Mouse (Mus musculus) thymus, adult 2 months (tissue): ENCODE results near the gene Gm21994.
"Not testable (repeated sequence)": the region's sequence is repeated elsewhere in the genome, so short reads cannot be mapped to it uniquely, and the experiment has no call there.

Experiments
- CTCF ChIP-seq: fragments of 200-500 bp; IDR thresholded peaks from 2 replicates; pipeline ENCODE4 v1.5.1; 2012; ENCODE audit warnings: mild to moderate bottlenecking, control low read depth, low read length, moderate library complexity, borderline replicate concordance; ENCODE audit not compliant: control insufficient read depth, poor library complexity, insufficient read depth; ENCODE audit errors: extremely low read depth
- POLR2A ChIP-seq: fragments of 200-500 bp; IDR thresholded peaks from 2 replicates; pipeline ENCODE4 v1.6.1; 2012; ENCODE audit warnings: mild to moderate bottlenecking, low read length, control low read depth, moderate library complexity; ENCODE audit not compliant: control insufficient read depth, poor library complexity, insufficient read depth; ENCODE audit errors: extremely low read depth

- not testable (repeated sequence) for TF ChIP-seq POLR2A, CTCF
Observed at GRCm38 (mm10) chr2:150255491-150255890, at the start of gene Gm21994.
